Mouse (Mus musculus) megakaryocyte, embryonic 14.5 days (primary cell): ENCODE measurements at regions not wholly inside any gene's neighbourhood (a gene's known extent, or its start where the extent isn't known, plus 50 kb on each side); places are given as distances from the start of the nearest gene placed in this dataset.

Experiments
- FLI1 ChIP-seq: IDR thresholded peaks from 2 replicates; pipeline ENCODE4 v1.6.1; 2012; ENCODE audit warnings: low read length, inconsistent platforms, mixed read lengths
- GATA1 ChIP-seq: IDR thresholded peaks from 3 replicates; pipeline ENCODE4 v1.6.1; 2012; ENCODE audit warnings: mixed read lengths, low read length, inconsistent platforms, borderline replicate concordance

GRCm38 (mm10) chr2:117951337-117951718, 160.3 kb upstream of the Thbs1 start:
- TF ChIP-seq GATA1: no peak
- no peak for TF ChIP-seq FLI1
